Mouse (Mus musculus): ENCODE data around the gene Fndc8. TPM values are rescaled to one million over a fixed set of nuclear protein-coding genes. Genes with fewer than 3 reads are reported as not detected.

The Fndc8 gene
- polyA plus RNA-seq, 1 experiment from 2014 or later, result 0.22 TPM

Other genes starting within 250 kb of the Fndc8 start
- gene Cct6b, start 127.8 kb upstream of the Fndc8 start, polyA plus RNA-seq (2014; fragmentation: Nextera tagmentation; extraction: Ambion mirVana), result 0.19 and 0.28 TPM in 2 replicates
- 31.4 and 36.7 TPM in 2 replicates for gene Zfp830, start 127.8 kb upstream of the Fndc8 start, polyA plus RNA-seq (2014; fragmentation: Nextera tagmentation; extraction: Ambion mirVana)
- 37.4 and 37.6 TPM in 2 replicates for gene Lig3, start 111.0 kb upstream of the Fndc8 start, polyA plus RNA-seq (2014; fragmentation: Nextera tagmentation; extraction: Ambion mirVana)
- 12.1 and 13.5 TPM in 2 replicates for gene Rffl, start 20.9 kb upstream of the Fndc8 start, polyA plus RNA-seq (2014; fragmentation: Nextera tagmentation; extraction: Ambion mirVana)
- gene Rad51d, start 1.5 kb upstream of the Fndc8 start, polyA plus RNA-seq (2014; fragmentation: Nextera tagmentation; extraction: Ambion mirVana), result 14.7 and 15.4 TPM in 2 replicates
- gene Nle1, start 16.3 kb downstream of the Fndc8 start, polyA plus RNA-seq (2014; fragmentation: Nextera tagmentation; extraction: Ambion mirVana), result 40.3 and 42.5 TPM in 2 replicates
- 1.6 TPM in 2 replicates for gene Unc45b, start 18.4 kb downstream of the Fndc8 start, polyA plus RNA-seq (2014; fragmentation: Nextera tagmentation; extraction: Ambion mirVana)
- gene Slfn5, start 59.2 kb downstream of the Fndc8 start, polyA plus RNA-seq (2014; fragmentation: Nextera tagmentation; extraction: Ambion mirVana), result 1.3 and 1.6 TPM in 2 replicates
- gene Slfn9, start 99.7 kb downstream of the Fndc8 start, polyA plus RNA-seq (2014; fragmentation: Nextera tagmentation; extraction: Ambion mirVana), result 16.9 and 19.5 TPM in 2 replicates
- 0.43 and 0.51 TPM in 2 replicates for gene Slfn8, start 128.7 kb downstream of the Fndc8 start, polyA plus RNA-seq (2014; fragmentation: Nextera tagmentation; extraction: Ambion mirVana)
- 4.6 and 5.4 TPM in 2 replicates for gene Slfn2, start 173.0 kb downstream of the Fndc8 start, polyA plus RNA-seq (2014; fragmentation: Nextera tagmentation; extraction: Ambion mirVana)
- not detected in 2 replicates for gene Slfn1, start 224.7 kb downstream of the Fndc8 start, polyA plus RNA-seq (2014; fragmentation: Nextera tagmentation; extraction: Ambion mirVana)